Mouse (Mus musculus) testis, adult 2 months (tissue): ENCODE data around the gene Arpc3.

ENCODE experiments used
- CTCF ChIP-seq: fragments of 200-500 bp; IDR thresholded peaks from 2 replicates; pipeline ENCODE4 v1.5.1; 2012; ENCODE audit warnings: low read depth, mild to moderate bottlenecking, inconsistent platforms, low read length, moderate library complexity; ENCODE audit not compliant: control insufficient read depth, insufficient read depth, insufficient replicate concordance
- POLR2A ChIP-seq: fragments of 200-500 bp; IDR thresholded peaks from 2 replicates; pipeline ENCODE4 v1.6.1; 2012; ENCODE audit warnings: low read depth, mild to moderate bottlenecking, inconsistent platforms, low read length, moderate library complexity; ENCODE audit not compliant: control insufficient read depth

DNA sequence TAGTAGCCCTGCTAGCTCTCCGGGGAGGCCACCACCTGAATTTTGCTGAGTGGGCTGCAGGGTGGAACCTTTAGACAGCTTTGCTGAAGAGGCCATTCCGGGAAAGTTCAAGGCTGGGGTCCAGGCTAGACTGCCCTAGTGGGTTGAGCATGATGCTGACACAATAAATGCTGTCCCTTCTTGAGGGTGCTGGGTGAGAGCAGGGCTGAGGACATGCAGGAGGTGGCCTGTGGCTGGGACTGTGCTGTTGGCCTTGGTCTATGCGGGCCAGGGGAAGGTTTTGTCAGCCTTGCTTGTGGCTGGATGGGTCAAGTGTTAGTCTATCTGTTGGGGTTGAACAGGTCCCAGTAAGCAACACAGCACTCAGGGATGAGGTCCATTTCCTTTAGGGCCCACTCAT lies 63.2 kb downstream of the Arpc3 start:
- TF ChIP-seq CTCF (no peak), POLR2A (no peak)
